Mouse (Mus musculus): ENCODE measurements around the gene Nfya. TPM values are rescaled to one million over a fixed set of nuclear protein-coding genes. Genes with fewer than 3 reads are reported as not detected.

Gene Nfya
- total RNA-seq, 4 experiments from 2014 or later, result 20.6 to 29.3 (median 24.4) TPM

DNA sequence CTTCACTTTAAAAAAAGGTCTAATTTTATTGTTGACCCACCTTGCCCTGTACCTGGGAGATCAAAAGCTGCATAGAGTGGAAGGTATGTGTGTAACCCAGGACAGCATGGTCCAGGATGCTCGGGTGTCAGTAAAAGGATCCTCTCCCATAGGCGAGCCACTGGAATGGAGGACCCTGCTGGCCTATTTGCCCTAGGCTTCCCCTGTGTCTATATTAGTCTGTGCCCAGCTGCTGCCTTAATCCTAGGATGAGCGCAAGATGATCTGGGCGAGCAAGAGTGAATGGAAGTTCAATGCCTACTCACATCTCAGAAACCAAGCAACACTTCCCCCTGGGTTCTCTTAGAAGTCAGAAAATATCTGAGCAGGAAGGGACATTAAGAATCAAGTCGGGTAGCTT lies 21.3 kb upstream of the Nfya start:
- no peak for DNase-seq (ENCODE audit: low spot score in 2 of 2)

- DNase-seq (ENCODE audit: low spot score in 2 of 2), result no peak
Observed at GRCm38 (mm10) chr17:48430394-48430793, 20.7 kb upstream of the Nfya start.

GRCm38 (mm10) chr17:48427852-48428530 lies 18.3 kb upstream of the Nfya start:
- DNase-seq (ENCODE audit: low spot score in 2 of 2), result no peak

- DNase-seq (ENCODE audit: low spot score in 2 of 2), result no peak
Observed at GRCm38 (mm10) chr17:48426991-48427750, 17.5 kb upstream of the Nfya start.

GRCm38 (mm10) chr17:48425823-48426612 lies 16.3 kb upstream of the Nfya start:
- DNase-seq (ENCODE audit: low spot score in 2 of 2), result no peak

DNA sequence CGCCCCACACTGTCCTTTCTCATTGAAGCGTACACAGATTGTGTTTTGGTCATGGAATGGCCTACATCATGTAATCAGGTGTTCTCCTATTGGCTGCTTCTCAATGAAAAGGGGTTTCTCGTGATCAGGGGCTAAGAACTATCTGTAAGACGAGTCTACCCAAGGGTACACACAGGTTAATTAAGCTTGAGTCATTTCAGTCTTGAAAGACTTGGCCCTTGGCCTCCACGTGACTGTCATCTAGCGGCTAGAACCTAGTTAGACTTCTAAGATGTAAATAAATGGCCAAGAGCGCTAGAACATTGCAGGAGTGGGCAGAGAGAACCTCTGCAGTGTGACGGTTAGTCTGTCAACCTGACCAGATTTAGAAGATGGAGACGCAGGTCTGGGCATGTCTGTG lies 14.5 kb upstream of the Nfya start:
- no peak for DNase-seq (ENCODE audit: low spot score in 2 of 2)

- no peak for DNase-seq (ENCODE audit: low spot score in 2 of 2)
Observed at GRCm38 (mm10) chr17:48419571-48419970, 9.9 kb upstream of the Nfya start.

DNA sequence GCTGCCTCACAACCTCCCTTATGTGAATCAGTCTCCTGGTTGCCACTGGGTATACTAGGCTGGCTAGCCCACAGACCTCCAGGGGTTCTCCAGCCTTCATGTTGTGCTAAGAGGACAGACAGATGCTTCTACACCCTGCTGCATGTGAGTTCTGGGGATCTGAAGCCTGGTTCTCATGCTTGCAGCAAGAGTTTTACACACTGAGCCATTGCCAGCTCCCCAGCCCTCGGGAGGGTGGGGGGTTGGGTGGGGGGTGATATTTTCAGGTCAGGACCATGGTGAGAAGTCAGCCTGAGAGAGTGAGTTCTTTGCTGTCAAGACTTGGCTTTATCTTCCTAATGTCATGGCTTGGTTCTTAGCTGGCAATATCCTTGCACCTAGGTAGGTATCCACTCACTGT lies 9.1 kb upstream of the Nfya start:
- DNase-seq (ENCODE audit: low spot score in 2 of 2), result no peak

DNA sequence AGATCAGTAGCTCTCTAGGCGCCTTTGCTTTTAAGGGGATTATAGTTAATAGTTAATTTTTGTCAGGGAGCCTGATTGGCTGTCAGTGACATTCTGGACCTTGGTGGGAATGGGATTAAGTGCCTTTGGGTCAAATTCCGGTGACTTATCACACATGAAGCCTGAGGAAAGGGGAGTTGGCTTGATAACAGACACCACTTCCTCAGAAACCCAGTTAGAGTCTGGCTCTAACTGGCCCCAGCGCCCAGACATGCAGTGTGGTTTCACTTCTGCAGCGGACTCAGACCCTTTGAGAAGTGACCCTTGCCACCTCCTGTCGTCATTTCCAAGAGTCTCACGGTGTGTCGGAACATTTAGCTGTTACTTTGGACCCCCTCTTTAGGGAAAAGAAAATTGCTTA lies 8.5 kb upstream of the Nfya start:
- no peak for DNase-seq (ENCODE audit: low spot score in 2 of 2)

DNA sequence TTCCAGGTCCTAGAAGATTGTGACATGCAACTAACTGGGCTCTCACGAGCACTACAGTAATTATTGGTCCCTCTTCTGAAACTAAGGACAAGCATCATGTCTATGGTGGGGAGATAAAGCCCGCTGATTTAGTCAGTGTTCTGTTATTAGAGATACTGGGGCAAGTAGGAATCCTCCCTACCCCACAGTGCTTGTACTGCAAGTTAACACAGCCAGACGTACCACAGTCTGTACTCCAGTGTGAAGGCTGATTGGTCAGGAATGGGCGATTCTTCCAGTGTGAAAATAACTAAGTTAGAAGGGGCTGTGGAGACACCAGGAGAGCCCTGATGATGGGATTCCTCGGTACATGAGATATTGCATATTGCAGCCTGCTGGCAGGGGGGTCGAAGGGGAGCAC lies 7.8 kb upstream of the Nfya start:
- no peak for DNase-seq (ENCODE audit: low spot score in 2 of 2)

DNA sequence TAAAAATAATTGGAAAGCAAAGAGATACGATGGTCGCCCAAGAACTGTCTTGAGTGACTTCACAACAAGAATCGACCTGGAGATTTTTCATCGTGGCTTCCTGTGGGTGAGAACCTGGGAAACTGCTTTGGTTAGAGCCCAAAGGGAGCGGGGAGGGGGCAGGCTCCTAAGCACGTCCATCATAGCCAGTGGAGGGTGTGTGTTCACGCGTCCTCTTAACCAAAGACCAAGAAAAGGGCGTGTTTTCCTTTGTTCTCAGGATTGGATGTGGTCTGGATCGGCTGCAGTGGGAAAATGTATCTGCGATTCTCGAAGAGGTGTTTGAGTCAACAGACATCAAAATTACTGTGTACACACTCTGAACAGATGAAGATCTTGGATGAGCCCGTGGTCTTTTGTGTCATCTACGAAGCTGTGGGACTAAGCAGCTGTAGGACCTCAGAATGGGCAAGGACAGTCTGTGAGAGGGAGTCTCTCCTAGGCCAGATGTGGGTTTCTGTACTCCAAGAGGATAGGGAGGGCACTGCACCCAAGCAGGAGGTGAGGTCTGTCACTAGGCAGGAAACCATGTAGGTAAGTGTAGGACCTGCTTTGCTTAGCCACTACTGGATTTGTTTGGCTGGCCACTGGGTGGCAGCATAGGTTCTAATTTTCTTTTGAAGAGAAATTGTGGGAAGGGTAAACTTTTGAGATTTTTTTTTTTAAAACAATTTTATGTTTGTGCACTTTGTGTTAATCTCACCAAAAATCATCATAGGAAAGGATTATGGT lies 6.9 kb upstream of the Nfya start:
- DNase-seq (ENCODE audit: low spot score in 2 of 2), result peak; percentile 12 to 27

- no peak for DNase-seq (ENCODE audit: low spot score in 2 of 2)
Observed at GRCm38 (mm10) chr17:48416011-48416410, 6.3 kb upstream of the Nfya start.

DNA sequence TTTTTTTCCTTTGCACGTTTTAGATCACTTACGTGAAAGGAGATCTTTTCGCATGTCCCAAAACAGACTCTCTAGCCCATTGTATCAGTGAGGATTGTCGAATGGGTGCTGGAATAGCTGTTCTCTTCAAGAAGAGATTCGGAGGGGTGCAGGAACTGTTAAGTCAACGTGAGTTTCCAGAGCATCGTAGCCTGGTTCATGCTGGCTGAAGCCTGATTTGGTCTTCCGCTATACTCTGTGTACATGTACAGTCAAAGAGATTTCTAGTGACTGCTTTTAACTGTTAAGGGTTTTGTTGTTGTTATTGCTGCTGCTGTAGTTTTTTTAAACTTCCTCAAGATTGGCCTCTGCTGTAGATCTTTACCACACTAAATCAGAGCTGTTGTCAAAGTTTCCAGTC lies 1.5 kb upstream of the Nfya start:
- DNase-seq (ENCODE audit: low spot score in 2 of 2), result no peak

DNA sequence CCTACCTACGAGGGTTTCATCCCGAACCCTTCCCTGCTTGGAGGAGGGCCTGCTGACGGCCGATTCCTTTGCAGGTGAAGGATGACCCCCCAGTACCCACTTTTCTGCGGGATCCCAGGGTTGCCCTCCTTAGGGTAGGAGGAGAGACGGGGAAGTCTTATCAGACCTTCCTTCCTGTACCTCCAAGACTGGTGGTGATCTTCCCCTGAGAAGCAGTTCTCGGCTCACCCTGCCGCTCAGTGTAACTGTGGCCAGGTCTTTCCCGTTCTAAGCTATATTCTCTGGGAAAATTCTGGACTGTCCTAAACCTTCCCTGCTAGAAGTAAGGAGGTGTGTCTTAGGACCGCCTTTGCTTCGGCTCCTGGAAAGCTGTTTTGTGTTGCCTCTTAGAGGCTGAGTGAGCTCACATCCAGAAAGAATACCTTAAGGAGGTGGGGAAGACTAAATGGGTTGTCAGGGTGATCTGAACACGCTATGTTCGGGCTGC lies 636 bp upstream of the Nfya start:
- DNase-seq (ENCODE audit: low spot score in 2 of 2), result peak in 1 of 2 experiments; percentile 21

DNA sequence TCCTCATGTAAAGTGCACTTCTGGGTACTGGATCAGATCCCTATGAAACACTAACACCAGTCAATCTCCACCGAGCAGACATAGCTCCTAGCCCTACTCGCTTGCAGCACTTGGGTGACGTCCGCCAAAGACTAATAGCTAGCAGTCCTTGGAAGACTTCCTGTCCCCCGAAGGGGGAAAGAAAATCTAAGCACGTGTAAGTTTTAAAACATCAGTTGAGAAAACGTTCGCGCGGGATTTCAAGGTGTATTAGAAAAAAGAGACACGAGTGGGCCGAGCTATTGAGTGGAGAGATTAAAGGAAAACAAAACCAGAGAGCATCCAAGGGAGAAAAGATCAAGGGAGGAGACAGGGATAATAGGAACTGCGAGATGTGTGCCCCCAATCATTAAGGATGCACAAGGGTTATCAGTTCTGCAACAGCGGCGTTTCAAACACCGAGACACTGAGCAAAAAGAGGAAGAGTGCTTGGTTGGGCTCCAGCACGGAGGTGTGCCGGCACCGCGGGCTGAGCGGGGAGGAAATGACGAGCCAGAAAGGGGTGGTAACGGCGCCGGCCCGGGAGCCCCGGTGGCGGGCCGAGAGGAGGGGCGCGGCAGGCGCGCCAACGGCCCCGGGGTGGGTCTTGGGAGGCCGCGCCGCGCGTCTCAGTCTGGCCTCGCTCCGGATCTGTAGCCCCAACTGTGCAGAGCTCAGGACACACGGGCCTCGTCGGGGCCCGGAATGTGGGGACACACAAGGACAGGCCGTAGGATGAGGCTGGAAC lies 997 bp downstream of the Nfya start:
- DNase-seq (ENCODE audit: low spot score in 2 of 2), result peak; percentile 49 to 55

- DNase-seq (ENCODE audit: low spot score in 2 of 2), result no peak
Observed at GRCm38 (mm10) chr17:48407910-48408525, 1.7 kb downstream of the Nfya start.

DNA sequence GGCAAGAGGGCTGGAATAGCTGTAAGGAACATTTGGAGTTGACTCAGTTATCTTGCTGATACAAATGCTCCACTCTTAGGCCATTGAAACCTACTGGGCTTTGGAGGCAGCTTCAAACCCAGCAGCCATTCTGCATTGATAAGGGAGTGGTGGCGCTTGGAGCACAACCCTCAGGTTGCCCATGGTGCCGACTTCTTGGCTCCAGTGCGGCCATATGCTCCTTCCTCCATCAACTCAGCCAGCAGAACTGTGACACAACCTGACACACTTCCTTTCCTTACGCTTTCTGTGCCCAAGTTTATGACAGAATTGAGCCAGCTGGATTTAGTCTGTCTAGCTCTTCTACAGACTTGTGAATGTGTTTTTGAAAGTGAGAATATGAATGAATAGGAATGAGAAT lies 2.6 kb downstream of the Nfya start:
- peak in 1 of 2 experiments; percentile 29 for DNase-seq (ENCODE audit: low spot score in 2 of 2)

DNA sequence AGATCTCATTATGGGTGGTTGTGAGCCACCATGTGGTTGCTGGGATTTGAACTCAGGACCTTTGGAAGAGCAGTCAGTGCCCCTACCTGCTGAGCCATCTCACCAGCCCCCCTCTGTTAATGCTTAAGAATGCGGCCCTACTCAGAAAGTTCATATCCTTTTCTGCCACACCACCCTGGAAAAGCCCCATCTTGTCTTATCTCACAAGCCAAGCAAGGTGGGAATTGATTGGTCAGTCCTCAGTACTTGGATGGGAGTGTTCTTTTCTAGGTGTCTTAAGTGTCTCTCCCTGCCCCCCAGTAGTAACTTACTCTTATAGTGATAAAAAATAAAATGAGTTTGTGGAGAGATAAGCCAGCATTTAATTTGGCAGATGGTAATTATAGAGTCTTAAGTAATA lies 5.0 kb downstream of the Nfya start:
- DNase-seq (ENCODE audit: low spot score in 2 of 2), result no peak

DNA sequence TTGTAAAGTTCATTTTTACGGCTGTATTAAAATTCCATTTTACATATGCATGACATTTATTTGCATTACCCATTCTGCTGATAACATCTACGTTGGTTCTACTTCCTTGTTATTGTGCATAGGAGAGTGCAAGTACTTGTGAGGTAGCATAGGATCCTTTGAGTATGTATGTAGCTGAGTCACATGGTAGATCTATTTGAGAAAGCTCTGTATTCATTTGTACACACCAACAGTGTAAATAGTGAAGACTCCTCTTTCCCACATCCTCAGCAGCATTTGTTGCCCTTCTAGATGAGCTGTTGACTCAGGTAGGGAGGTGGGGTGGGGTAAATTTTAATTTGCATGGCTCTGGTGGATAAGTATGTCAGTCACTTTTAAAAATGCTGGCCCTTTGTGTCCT lies 5.9 kb downstream of the Nfya start:
- no peak for DNase-seq (ENCODE audit: low spot score in 2 of 2)

DNA sequence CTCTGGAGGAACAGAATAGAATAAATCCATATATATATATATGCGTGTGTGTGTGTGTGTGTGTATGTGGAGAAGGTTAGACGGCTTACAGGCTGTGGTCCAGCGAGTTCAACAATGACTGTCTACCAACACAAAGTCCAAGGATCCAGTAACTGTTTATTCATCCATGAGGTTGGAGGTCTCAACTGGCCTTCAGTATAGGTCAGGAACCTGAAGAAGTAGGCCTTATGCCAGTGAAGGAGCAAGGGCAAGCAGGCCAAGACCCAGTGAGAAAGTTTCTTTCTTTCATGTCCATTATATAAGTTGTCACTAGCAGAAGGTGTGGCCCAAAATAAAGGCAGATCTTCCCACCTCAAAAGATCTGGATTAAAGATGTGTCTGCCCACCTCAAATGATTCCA lies 7.0 kb downstream of the Nfya start:
- no peak for DNase-seq (ENCODE audit: low spot score in 2 of 2)
